Mouse (Mus musculus): ENCODE results near the gene Vps29. TPM values are rescaled to one million over a fixed set of nuclear protein-coding genes. Genes with fewer than 3 reads are reported as not detected.
"Not testable (repeated sequence)": the region's sequence is repeated elsewhere in the genome, so short reads cannot be mapped to it uniquely, and the experiment has no call there.

The Vps29 gene
- 129 and 137 TPM in 2 replicates for total RNA-seq (2015)
- 93.9 and 96.9 TPM in 2 replicates for total RNA-seq (2017)

GRCm38 (mm10) chr5:122353807-122354491 is at the start of gene Vps29, which contains the start of gene Rad9b:
Gene Vps29, plus strand, starts transcription at chr5:122354369.
Gene Rad9b, minus strand, starts transcription at chr5:122354233.
- ATAC-seq (replicated peaks; ENCODE audit: poor library complexity), result peak; percentile 99

DNA sequence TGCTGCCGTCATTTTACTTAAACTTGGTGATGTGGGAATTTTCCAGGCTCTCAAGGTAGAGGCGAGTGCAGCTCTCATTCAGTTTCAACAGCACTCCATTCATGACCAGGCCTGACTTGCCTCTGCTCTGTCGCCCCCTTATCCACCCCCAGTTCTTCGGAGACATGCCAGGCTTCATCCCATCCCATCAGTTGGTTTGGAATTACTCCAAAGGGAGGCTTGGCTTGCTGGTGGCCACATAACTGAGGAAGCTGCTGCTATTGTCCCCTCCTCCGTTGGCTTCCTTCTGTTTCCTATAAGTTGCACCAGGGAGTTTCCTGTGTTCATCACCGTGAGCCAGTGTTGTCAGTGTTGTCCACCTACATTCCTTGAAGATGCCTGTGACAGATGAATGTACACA is 49.6 kb upstream of the Vps29 start:
- no peak for ATAC-seq (replicated peaks; ENCODE audit: poor library complexity)

DNA sequence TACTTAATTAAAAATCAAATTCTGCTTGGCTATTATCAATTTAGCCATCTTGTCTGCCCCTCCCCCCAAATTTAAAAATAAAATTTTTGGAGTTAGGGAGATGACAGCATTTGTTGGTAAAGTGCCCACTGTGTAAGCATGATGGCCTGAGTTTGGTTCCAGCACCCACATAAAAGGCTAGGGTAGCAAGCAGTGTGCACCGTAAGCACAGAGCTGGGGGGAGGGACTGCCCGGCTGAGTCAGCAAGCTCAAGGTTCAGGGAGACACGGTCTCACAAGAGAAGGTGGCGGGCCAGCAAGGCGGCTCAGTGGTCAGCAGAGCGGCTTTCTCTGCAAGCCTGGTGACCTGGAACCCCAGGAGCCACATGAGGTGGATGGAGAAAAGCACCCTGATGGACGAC is 48.7 kb upstream of the Vps29 start:
- ATAC-seq (replicated peaks; ENCODE audit: poor library complexity), result no peak

- ATAC-seq (replicated peaks; ENCODE audit: poor library complexity), result no peak
Observed at GRCm38 (mm10) chr5:122306536-122306935, 47.6 kb upstream of the Vps29 start.

DNA sequence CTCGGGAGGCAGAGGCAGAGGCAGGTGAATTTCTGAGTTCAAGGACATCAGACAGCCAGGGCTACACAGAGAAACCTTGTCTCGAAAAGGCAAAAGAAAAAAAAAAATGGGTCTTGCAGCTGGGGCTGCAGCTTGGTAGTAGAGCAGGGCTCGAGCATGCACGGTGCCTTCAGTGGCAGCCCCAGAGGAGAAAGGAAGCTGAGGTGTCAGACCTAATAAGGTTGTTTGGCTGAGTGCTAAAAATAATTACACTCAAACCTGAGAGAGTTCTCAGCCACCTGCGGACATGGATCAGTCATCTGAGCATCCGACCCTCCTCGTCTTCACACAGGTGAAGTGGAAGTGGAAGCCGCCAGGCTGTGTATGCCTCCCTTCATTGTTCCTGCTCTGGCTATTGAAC is 43.5 kb upstream of the Vps29 start:
- ATAC-seq (replicated peaks; ENCODE audit: poor library complexity), result no peak

DNA sequence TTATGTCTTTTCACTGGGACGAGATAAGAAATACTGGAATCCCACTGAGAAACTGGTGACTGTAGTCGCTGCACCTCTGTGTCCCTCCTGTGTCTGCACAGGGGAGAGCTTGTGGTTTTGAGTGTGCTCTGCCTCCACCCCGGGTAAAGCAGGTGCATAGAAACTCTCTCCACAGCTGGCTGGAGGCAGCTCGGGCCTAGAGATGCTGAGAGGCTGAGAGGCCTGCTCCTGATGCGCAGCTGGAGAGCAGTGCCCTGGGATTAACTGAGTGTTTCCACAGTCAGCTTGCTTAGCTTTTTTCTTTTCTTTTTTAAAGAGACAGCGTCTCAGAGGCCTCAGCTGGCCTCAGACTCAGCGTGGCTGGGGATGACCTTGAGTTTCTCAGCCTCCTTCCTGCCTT is 42.5 kb upstream of the Vps29 start:
- no peak for ATAC-seq (replicated peaks; ENCODE audit: poor library complexity)

DNA sequence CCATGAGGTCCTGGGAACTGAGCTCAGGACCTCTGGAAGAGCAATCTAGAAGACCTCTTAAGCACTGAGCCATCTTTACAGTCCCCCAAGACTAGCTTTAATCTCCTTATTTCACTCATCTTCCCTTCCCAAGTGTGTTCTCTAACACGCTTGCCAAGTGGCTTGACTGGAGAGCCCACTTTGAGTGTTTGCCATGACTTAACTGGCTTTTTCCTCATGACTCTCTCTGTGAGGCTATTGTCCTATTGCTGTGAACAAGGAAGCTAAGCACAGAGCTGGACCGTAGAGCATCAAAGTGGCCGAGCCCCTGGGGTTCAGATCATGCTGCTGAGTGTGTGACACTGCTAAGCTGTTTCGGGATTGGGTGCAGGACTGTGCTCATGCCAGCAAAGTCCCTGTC is 41.8 kb upstream of the Vps29 start:
- no peak for ATAC-seq (replicated peaks; ENCODE audit: poor library complexity)

GRCm38 (mm10) chr5:122312942-122313684 is 41.1 kb upstream of the Vps29 start:
- no peak for ATAC-seq (replicated peaks; ENCODE audit: poor library complexity)

- ATAC-seq (replicated peaks; ENCODE audit: poor library complexity), result peak; percentile 78
Observed at GRCm38 (mm10) chr5:122314966-122315667, 39.1 kb upstream of the Vps29 start.

DNA sequence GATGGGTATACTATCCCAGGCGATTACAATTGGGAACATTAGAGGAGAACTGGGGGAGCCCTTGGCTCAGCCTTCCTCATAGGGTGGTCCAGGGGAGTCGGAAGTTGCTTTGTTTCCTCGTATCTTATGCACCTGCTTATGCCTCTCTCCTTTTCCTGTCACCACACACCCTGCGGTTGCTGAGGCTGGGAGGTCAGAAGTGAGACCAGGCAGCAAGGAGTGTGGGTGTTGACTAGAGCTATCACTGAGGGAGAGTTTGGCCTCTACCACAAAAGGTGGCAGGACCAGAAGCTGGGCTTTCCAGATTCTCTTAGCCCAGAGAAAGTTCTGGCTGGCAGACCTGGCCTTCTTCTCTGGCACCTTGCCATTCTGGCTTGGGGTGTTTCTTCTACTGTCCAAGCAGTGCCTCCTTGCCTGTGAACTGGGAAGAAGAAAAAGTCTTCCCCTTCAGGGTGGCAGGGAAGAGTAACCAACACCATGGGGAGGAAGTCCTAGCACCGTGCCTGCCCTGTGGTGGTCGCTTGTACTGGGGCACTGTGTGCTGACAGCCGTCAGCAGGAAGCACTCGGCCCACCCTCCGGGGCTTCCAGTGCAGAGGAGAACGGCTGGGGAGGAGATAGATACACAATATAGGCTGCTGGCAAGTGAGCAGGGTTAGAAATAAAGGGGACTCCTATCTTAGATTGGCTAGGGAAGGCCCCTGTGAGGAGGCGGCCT is 36.7 kb upstream of the Vps29 start:
- ATAC-seq (replicated peaks; ENCODE audit: poor library complexity), result no peak

DNA sequence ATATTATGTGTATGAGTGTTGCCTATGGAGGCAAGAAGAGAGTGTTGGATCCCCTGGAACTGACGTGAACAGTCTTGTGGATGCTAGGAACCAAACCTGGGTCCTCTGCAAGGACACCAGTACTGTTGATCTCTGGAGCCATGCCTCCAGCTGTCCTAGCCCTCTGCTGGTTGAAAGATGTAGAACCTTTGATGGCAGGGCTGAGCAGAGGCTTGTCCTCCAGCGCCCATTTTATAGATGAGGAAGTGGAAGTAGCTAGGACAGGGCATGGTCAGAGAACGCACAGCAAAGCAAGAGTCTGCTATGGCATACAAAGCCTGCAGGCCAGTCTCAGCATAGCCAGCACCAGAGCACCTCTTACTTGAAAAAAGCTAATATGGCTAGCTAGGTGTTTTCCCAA is 36.1 kb upstream of the Vps29 start:
- ATAC-seq (replicated peaks; ENCODE audit: poor library complexity), result peak; percentile 70

GRCm38 (mm10) chr5:122318976-122319375 is 35.2 kb upstream of the Vps29 start:
- ATAC-seq (replicated peaks; ENCODE audit: poor library complexity), result not testable (repeated sequence)

- ATAC-seq (replicated peaks; ENCODE audit: poor library complexity), result no peak
Observed at GRCm38 (mm10) chr5:122319474-122320204, 34.5 kb upstream of the Vps29 start.

DNA sequence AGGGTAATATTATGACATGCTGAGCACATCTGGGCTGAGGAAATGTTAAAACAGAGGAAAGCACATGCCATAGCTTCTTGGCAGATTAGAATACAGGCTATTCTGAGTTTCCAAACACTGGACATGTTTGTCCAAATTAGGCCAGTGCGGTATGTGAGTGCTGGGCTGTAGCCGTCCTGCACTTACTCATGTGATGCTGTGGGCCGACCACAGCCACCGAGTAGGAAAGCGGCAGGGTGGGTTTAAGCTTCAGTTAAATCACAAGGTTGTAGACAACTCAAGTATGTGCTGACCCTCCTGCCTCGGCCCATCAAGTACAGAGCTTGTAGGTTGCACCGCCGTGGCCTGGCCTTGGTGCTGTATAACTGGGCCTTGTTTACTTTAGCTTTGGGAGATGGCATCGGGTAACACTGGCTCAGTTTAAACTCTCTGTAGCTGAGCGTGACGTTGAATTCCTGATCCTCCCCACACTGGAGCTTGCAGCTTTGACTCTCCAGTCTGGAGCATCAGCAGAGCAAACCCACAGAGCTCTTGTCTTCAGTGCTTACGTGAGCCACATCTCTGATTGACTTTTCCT is 33.9 kb upstream of the Vps29 start:
- no peak for ATAC-seq (replicated peaks; ENCODE audit: poor library complexity)

- ATAC-seq (replicated peaks; ENCODE audit: poor library complexity), result no peak
Observed at GRCm38 (mm10) chr5:122323523-122323922, 30.6 kb upstream of the Vps29 start.

DNA sequence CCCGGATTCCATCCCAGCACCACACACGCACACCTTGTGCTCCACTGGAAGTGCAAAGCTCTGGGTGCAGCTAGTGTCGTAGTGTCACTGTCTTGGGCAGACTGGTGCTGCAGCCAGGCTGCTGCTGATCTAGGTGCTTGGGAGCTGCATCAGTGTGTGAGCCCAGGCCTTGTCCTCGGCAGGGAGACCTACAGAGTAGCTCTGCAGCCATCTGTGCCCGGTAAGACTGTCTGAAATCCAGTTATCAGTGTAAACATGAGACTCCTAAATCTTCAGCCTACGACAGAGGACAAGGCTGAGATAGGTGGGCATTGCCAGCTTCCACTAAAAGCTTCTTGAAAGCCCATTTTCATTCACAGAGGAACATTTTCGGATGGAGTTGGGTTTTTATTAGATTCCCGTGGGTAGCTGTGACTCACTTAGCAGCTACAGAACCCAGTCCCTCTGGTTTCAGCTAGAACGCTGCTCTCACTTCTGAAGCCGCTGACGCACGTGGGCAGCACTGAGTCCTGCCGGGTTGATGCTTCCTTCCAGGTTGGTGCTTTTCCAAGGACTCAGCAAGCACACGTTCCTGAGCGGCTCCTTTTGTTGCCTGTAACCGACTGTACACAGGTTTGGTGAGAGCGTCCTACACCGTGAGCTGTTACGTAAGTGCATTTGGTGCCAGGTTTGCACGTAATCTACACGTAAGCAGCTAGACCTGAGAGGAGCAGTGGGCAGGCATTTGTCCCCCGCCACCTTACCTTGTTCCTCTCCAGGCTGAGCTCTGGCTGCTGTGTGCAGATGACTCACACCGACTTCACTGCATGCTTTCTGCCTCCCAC is 29.3 kb upstream of the Vps29 start:
- ATAC-seq (replicated peaks; ENCODE audit: poor library complexity), result no peak

DNA sequence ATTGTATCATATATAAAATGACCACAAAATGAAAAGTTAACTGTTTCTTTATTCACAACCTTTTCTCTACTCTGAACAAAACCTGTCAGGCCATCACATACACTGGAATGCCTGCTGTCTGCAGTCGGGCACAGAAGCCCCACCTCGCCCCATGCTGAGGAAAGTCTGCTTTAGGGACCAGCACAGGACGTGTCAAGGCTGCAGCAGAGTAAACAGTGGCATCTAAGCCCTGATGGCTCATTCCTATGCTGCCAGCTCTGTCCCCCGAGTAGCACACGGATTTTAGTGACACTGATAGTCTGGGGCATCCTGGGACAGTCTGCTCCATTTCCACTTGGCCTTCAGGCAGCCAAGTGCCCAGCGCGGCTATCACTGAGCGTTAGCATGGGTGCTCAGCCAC is 28.7 kb upstream of the Vps29 start:
- ATAC-seq (replicated peaks; ENCODE audit: poor library complexity), result no peak

DNA sequence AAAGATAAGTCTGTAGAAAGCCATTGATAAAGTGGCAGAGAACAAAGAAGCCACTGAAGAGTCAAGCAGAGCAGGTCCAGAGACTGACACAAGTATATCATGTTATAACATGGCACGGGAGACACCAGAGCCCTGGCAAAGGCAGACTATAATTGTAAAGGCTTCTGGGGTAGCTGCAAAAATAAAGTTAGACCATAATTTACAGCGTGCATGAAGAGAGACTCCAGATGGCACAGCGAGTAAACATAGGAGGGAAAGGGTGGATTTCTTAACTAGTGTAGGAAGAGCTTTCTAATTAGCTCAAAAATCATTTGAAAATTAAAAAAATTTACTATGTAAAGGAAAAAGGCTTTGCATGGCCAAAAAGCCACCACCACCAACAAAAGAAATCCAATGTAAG is 26.9 kb upstream of the Vps29 start:
- no peak for ATAC-seq (replicated peaks; ENCODE audit: poor library complexity)

GRCm38 (mm10) chr5:122330269-122330668 is 23.9 kb upstream of the Vps29 start:
- ATAC-seq (replicated peaks; ENCODE audit: poor library complexity), result no peak

Data from megakaryocyte progenitor cell, adult 5-6 weeks (primary cell).